In the genomic region with DNA sequence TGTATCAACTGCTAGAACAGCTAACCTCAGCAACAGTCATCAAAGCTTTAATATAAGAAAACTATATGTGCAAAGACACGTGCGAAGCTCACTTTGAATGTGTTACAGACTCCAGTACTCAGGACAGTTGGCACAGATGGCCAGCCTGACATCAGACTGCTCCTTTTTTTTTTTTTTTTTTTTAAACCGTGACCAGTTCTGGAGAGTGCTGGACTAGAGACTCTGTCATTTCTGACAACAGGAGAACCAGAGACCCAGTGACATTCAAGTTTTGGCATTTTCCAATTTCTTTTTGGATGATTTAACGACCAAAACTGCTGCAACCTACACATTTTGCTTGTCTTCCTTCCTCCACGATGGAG, we compare ENCODE assay signal across 12 mouse cellular contexts.
A peak's percentile ranks its signal among the peaks of the same experiment; 100 is the strongest.
DNase-seq lines count a peak whose midpoint lies in the region; ATAC-seq lines count a peak whose summit lies in the region.
"Had no signal": no experiment of that assay in that cellular context is flagged by ENCODE, and none has a peak within 500 bp of the region (broad histone marks: within the 10 kb centered on the region; RNA-seq: fewer than 3 reads in every experiment).

No protein-coding gene starts in this region.

- no peaks in the 10 kb centered on the region for H3K27me3 ChIP-seq in forebrain, embryonic 12.5 days
- no peaks in the 10 kb centered on the region for H3K27me3 ChIP-seq in forebrain, embryonic 10.5 days (ENCODE audit: poor library complexity, severe bottlenecking)
- H3K27me3 ChIP-seq in forebrain, embryonic 16.5 days (replicated peaks; ENCODE audit: control insufficient read depth, insufficient read depth, low read length), result no peaks in the 10 kb centered on the region
- H3K27me3 ChIP-seq: Patski had no signal

- 64% methylated on average over 5 of the region's 5 CpGs for WGBS in forebrain, embryonic 12.5 days
- 81% methylated on average over 5 of the region's 5 CpGs for WGBS in forebrain, embryonic 10.5 days
- WGBS in forebrain, embryonic 16.5 days, result 29% methylated on average over 5 of the region's 5 CpGs

- no peak overlapping the region for H3K4me2 ChIP-seq in forebrain, embryonic 12.5 days
- no peak overlapping the region for H3K4me2 ChIP-seq in forebrain, embryonic 16.5 days (ENCODE audit: low read length)

- H3K27ac ChIP-seq in forebrain, embryonic 12.5 days, result no peak overlapping the region
- H3K27ac ChIP-seq in forebrain, embryonic 10.5 days, result no peak overlapping the region
- H3K27ac ChIP-seq in forebrain, embryonic 16.5 days (ENCODE audit: low read length), result peak overlapping the region; percentile 89
- H3K27ac ChIP-seq: macrophage had no signal

- peak; percentile 33; the same call in 1 of the 2 replicates for ATAC-seq in forebrain, embryonic 12.5 days (ENCODE audit: low FRiP score)
- ATAC-seq in forebrain, embryonic 16.5 days, result peak; percentile 34
- ATAC-seq: intestine, postnatal 0 days; Patski had no signal

- intact Hi-C loops in left cerebral cortex, postnatal 4 days (cut with DNase I), result loop anchor here (10.0 kb wide), 1 partner anchor 573 kb away; no protein-coding TSS in a partner anchor

- DNase-seq in forebrain, embryonic 10.5 days (ENCODE audit: extremely low spot score, low spot score), result no peak
- peak; percentile 14 for DNase-seq in left cerebral cortex, postnatal 4 days
- DNase-seq in left cerebral cortex, adult 9 months (ENCODE audit: low spot score in 2 of 2), result no peak
- DNase-seq in cerebellum, adult 18-20 months, result peak; percentile 20 to 30
- no peak for DNase-seq in adrenal gland, postnatal 25 days
- DNase-seq in layer of hippocampus, postnatal 36 days, result no peak
- DNase-seq: adrenal gland, postnatal 36 days had no signal

- H3K9me3 ChIP-seq in forebrain, embryonic 12.5 days, result no peaks in the 10 kb centered on the region
- no peaks in the 10 kb centered on the region for H3K9me3 ChIP-seq in forebrain, embryonic 10.5 days
- no peaks in the 10 kb centered on the region for H3K9me3 ChIP-seq in forebrain, embryonic 16.5 days (ENCODE audit: control insufficient read depth, low read length)

- no peaks in the 10 kb centered on the region for H3K36me3 ChIP-seq in forebrain, embryonic 12.5 days (replicated peaks)
- H3K36me3 ChIP-seq in forebrain, embryonic 10.5 days (replicated peaks), result no peaks in the 10 kb centered on the region
- H3K36me3 ChIP-seq in forebrain, embryonic 16.5 days (ENCODE audit: control insufficient read depth, insufficient read depth), result no peaks in the 10 kb centered on the region

- no peak overlapping the region for H3K4me3 ChIP-seq in forebrain, embryonic 12.5 days (replicated peaks)
- H3K4me3 ChIP-seq in forebrain, embryonic 10.5 days, result no peak overlapping the region
- H3K4me3 ChIP-seq in forebrain, embryonic 16.5 days (replicated peaks; ENCODE audit: low read length), result no peak overlapping the region

- H3K4me1 ChIP-seq in forebrain, embryonic 12.5 days, result no peaks in the 10 kb centered on the region; the same call in 1 of the 2 replicates
- H3K4me1 ChIP-seq in forebrain, embryonic 10.5 days, result no peaks in the 10 kb centered on the region
- peaks cover 13% of the 10 kb centered on the region for H3K4me1 ChIP-seq in forebrain, embryonic 16.5 days (replicated peaks; ENCODE audit: control insufficient read depth, insufficient read depth, low read length)

- H3K9ac ChIP-seq in forebrain, embryonic 12.5 days, result no peak overlapping the region
- H3K9ac ChIP-seq in forebrain, embryonic 16.5 days (replicated peaks; ENCODE audit: low read depth, low read length), result no peak overlapping the region

Comparison
In these comparisons a context has a peak if more than half of its experiments do, and no peak if none do; other contexts are left out.
1. DNase-seq: peak in left cerebral cortex, postnatal 4 days (single experiment) and cerebellum, adult 18-20 months (2 of 2); none in forebrain, embryonic 10.5 days (single experiment), left cerebral cortex, adult 9 months (0 of 2), adrenal gland, postnatal 25 days (single experiment) and layer of hippocampus, postnatal 36 days (0 of 2).